Mouse (Mus musculus) lung, postnatal 14 days (tissue): ENCODE results near the gene Ptgdr.
A peak's percentile ranks its signal among the peaks of the same experiment; 100 is the strongest.
"Not testable (repeated sequence)": the region's sequence is repeated elsewhere in the genome, so short reads cannot be mapped to it uniquely, and the experiment has no call there.

Experiments
- DNase-seq: peaks from one replicate; pipeline ENCODE4 v3.0.0; 2021

The Ptgdr gene

DNA sequence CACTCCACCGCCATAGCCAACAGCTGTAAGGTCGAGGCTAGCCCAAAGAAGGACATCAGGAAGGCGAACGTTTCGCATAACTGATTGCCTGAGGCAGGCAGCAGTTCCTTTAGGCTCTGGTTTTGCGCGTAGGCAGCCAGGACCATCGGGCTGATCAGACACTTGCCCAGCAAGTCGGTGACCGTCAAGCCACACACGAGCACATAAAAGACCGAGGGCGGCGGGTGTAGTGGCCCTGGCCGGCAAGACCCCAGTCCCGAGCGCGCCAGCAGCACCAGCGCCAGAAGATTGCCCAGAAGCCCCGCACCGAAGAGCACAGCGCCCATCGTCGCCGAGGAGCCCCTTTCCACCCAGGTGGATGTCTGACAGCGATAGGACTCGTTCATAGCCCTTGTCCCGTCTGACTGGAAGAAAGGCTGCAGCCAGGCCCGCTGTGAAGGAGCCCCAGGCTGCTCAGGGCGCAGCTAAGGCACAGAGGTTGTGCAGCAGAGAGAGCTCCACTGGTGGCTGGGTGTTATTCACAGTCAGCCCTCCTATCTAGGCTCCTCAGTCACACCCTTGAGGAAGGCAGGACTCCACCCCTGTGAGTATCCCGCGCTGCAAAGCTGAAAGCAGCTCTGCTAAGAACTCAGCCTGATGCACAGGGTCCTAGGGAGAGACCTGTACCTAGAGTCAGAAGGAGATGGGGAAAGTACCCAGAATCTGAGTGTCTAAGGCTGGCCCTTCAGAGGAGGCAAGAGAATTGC lies at the start of gene Ptgdr:
TSS of gene Ptgdr (minus strand) at position 508 of the 746 bp plus-strand sequence.
- DNase-seq: no peak

DNA sequence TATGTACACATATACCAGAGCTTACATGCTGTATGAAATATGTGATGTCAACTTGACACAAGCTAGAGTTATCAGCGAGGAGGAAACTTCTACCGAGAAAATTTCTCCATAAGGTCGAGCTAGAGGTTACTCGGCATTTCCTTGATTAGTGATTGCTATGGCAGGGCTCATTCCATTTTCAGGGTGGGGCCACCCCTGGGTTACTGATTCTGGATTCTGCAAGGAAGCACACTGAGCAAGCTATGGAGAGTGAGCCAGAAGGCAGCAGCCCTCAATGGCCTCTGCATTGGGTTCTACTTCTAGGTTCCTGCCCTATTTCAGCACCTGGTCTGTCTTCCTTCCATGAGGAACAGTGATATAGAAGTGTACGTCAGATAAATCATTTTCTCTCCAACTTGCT lies 48.6 kb upstream of the Ptgdr start:
- DNase-seq: no peak

DNA sequence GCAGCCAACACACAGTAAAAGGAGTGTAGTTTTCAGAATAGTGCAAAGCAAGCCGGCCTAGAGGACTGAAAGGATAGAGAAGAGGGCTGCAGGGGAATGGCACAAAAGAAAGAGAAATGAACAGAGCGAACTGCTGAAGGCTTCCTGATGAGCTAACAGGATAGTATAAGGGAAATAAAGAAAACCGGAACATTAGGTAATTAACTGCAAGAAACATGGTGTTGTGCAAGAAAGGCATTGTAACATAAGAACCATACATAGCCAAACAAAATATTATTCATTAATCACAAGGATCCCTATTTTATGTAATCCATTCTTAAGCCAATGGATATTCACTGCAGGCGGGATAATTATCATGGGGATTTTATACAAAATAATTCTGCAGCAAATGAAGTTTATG lies 45.0 kb upstream of the Ptgdr start:
- no peak for DNase-seq

DNA sequence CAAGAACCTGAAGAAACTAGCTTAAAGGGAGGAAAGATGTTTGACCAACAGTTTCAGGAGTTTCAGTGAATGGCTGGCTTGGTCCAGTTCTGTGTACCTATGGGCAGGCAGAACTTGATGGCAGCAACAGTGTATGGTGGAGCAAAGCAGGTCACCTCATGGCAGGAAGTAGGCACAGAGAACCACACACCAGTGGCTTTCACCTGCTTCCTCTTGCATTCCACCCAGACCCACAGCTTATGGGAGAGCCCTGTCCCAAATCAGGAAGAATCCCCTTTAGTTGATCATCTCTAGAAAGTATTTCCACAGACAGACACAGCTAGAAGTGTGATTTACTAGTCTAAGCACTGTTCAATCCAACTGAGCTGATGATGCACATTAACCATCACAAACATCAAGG lies 42.6 kb upstream of the Ptgdr start:
- not testable (repeated sequence) for DNase-seq

DNA sequence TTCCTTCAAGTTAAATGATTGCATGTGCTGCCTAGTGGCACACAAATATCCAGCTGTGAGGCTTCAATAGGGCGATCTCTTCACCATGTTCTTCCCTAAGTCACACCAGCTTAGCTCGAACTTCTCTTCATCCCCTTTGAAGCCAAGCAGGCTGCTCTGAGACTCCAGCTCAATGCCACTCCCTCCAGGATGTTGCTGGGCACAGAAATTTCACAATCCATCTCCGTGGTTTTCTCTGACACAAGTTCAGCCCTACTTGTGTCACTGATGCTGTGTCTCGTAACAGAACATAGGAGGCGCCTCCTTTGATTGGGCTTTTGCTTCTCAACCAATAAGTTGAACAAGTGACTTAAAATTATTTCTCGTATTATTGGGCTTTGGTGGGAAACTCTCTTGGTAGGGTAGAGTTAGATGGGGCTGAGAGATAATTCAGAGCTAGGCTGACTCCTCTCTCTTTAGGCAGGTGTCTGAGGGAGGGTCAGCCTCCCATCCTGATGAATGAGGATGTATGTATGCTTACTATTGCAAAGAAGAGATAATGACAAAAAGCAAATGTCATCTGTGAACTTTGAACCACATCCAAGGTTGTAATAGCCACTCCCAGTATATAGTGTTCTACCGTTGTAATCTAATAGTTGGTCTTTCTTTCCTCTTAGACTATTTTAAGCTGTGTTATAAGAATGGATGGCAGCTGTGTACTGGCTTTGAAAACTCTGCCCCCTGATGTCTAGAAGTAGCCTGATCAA lies 32.4 kb upstream of the Ptgdr start:
- no peak for DNase-seq

DNA sequence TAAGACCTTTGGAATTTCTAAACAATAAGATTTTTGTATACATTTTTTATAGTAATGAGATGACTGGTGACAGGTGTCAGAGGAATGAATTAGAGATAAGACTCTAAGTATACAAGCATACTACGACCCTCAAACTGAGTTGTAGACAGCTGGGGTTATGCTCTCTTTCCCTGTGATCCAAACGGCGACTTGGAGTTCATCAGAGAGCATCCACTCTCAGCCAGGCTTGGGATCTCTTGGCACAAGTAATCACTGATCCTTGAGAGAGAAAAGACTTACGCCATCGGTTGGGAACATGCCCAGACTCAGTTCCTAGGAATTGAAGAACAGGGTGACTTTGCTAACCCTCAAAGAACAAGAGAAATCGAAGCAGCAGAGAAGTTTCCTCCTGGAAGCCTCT lies 10.5 kb upstream of the Ptgdr start:
- DNase-seq: peak; percentile 62

DNA sequence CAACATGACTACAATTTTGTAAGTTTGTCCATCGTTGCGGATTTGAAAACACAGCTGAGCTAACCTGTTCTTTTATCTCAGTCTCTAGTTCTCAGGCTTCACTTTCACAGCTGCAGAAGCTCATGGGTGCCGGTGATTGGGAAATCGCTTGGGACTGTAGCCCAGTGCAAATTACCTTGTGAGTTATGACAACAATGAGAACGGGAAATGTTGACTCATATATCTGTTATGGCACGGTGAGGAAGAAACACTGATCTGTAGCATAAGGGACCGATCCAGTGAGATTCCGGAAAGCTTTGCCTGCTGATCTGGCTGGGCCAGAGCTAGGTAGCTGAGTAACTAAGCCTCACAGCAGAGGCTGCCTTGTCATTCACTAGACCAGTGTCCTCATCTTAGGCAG lies 6.5 kb upstream of the Ptgdr start:
- DNase-seq: peak; percentile 40

DNA sequence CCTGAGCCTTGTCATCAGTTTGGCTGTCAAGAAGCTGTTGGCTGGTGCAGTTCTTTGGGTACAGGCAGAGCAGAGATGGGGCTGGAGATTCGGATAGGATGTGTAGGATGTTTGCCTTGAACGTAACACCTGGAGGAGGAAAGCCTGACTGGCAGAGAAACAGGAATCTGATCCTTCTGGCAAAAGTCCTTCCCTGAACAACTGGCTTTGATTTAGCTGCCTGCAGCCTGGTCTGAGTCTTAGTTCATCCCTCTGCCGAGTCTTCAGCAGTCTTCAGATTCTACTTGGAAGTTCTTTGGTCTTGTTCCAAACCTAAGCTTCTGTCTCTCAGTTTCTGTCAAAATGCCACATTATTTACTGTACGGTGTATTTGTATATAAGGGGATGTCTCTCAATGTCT lies 3.9 kb upstream of the Ptgdr start:
- no peak for DNase-seq

DNA sequence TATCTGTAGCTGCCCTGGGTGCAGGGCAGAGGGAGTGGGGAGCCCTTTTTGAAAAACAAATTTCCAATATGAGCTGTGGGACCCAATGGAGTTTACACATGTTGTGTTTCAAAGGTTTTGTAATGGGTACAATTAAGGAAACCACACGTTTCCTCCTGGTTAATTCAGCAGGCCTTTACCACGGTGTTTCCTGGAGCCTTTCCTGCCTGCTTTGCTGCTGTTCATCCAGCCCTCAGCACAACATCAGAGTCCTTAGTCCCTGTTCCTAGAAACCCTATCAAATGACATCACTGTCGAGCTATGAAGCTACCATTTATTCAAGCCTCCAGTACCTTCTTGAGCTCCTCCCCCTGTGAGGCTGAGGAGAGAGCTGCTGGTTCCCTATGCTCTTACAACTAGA lies 2.0 kb upstream of the Ptgdr start:
- no peak for DNase-seq

DNA sequence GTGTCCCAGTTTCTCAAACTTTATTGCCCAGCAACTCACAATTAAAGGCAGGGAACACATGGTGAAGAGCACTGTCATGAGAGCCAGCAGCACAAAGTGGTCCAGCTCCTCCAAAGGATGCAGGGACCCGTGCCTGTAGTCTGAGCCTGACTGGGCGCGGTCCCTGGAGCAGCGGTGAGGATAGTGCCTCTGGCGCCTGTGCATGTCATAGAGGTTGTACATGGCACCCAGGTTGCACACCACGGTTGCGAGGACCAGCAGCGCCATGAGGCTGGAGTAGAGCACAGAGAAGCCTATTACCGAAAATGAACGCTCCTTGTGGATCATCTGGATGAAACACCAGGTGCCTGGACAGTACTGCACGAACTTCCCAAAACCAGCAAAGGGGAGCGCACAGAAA lies 803 bp downstream of the Ptgdr start:
- DNase-seq: no peak

DNA sequence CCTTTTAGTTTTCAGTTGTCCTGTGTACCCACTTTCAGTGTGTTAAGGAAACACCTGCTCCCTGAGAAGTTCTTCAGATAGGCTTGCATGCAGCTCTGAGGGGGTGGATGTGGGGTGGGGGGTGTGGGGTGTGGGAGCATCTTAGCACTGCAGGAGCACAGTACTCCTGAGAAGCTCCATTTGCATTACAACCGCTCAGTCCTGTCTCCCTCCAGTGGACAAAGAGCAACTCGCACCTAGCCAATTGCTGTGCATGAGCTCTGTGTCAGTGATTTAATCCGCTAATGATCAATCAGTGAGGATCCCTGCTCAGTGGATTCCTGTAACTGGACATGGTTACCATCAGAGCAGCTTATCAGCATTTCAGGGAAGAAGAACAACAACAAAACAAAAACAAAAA lies 8.5 kb downstream of the Ptgdr start:
- not testable (repeated sequence) for DNase-seq

DNA sequence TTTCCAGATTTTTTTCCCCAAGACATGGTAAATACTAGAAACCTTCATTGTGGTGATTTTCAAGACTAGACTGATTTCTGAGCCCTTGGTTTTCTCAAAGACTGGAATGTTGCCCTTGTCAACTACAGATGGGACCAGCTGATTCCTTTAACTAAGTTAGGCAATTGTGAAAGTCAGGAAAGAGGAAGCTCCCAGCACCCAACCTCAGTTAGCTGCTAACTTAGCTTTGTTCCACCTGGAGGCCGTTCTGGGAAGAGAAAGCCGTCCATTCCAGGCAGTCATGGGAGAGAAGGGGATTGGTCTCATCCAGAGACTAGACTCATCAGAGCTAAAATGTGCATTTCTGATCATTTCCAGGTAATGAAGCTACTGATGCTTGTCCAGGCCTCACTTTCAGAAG lies 11.4 kb downstream of the Ptgdr start:
- DNase-seq: no peak

DNA sequence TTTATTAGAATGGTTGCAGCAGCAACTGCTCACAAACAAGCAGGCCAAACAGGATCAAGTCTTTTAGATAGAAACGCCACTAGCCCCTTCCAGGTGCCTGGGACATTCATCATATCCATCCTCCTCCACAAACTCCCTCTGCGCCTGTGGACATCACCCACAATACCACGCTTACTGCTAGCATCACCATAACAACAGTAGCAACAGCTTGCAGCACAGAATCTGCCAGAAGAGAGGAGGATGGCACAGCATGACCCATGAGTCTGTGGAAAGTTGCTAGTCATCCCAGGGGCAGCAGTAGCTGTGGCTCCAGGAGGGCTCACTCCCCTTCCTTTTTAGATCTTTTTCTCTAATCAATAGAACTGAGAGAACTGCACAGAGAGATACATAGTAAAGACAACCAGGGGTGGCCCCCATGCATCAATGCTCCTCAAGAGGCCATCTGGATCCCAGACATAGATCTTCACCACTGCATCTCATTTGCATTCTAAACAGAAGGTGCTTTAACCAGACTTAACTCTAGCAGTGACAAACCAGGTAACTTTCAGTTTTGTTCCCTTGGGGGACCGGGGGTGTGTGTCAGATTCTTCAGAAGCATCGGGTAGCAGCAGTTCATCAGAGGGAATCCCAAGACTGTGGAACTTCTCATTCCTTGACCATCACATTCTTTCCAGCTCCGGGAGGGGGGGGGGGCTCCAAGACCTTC lies 12.5 kb downstream of the Ptgdr start:
- DNase-seq: no peak

DNA sequence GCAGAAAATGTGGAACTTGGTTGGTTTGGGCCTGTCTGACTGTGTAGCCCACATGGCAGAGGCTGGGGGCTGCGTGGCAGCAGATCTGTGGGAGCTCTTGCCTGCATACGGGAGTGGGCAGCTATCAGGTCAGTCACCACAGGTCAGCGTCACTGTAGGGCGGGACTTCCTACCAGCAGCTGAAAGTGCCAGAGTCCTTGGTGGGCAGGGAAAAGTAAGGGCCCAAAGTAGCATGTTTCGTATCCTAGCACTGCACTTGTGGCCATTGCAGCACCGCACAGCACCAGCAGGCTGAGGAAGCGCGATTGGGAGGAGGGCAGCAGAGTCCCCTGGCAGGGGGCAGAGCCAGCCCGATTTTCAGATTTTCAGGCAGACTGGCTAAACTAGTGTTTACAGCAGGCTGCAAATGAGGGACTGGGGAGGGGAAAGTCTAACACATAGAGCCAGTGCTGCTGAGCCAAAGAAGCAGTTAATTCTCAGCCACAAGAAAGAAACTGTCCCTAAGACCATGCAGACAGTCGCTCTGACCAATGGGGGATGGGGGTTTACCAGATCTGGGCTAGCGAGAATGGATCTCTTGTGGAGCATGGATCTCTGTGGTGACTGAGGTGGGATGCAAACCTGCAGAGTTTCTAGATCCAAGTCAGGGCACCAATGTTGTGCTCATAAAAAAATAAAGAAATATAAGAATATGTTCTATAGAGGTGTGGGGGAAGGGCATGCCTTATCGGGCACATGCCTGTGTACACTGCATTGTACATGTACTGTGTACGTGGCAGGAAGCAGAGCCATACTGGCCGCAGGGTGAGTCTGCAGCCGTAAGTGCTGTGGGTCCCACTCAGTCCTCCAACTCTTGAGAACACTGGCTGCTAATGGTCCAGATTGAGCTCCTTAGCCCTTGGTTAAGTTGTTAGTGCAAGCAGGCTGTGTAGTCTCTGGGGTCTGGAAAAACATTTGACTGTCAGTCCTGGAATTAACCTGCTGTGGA lies 15.1 kb downstream of the Ptgdr start:
- no peak for DNase-seq

DNA sequence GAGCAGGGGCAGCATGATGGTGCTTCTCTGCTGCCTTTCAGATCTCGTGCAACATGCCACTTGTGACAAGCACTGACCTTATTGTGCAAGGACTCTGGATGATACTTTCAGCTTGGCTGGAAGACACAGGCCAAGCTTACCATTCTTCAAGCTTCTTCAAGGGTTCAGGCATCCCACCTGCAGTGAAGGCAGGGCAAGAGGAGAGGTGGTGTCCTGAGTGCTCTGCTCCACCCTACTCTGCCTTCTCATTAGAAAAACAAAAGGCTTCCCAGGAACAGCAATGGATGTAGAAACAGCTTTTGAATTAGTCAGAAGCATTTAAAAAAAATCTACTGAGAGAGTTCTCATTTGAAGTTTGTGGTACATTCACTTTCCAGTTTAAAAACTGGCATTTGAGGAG lies 20.5 kb downstream of the Ptgdr start:
- DNase-seq: no peak

DNA sequence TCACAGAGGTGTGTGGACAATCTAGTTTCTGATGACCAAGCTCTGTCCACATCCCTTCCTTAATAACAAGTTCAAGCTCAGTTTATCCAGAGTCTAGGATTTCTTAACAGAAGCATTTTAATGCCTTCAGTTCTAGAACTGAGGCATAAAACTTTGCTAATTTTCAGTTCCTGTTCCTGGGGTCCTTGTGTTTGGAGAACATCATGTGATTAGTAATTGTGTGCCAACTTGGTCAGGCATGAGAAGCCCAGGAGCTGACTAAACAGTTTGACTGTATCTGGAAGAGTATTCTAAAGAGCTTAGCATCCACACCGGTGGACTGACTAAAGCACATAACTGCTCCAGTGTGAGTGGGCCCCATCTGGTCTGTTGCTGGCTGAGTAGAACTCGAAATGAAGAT lies 24.0 kb downstream of the Ptgdr start:
- no peak for DNase-seq

DNA sequence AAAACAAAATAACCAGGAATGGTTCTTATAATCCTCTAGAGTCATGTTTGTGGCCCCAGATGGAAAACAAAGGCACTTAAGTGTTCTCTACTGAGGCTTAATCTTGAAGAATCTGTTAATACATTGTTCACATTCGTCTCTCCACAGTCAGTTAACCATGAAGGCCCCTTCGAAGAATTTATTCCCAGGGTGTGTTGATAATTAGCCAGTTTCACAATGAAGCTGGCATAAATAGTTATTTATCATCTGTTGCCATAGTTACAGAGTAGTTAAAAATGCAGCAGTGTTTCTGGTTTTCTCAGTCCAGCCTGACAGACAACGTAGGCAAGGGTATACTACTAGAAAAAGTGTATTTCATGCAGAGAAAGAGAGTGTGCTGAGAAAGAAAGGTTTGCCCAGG lies 25.0 kb downstream of the Ptgdr start:
- DNase-seq: not testable (repeated sequence)

DNA sequence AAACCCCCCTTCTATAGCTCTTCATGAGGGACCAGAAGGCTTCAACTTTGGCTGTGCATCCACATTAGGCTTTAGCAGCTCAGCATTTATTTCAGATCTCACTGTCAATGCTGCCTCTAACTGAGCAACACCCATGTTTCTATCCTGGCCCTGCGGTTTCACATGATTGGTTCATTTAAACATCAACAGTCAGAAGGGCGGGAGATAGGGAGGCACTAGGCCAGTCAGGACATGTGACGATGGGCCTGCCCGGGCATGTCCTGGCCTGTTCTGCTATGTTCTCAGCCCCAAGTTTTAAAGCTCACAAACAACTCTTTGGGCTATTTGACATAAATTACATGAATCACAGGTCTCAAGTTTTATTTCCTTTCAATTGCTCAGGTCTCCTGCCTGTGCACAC lies 26.1 kb downstream of the Ptgdr start:
- DNase-seq: not testable (repeated sequence)

DNA sequence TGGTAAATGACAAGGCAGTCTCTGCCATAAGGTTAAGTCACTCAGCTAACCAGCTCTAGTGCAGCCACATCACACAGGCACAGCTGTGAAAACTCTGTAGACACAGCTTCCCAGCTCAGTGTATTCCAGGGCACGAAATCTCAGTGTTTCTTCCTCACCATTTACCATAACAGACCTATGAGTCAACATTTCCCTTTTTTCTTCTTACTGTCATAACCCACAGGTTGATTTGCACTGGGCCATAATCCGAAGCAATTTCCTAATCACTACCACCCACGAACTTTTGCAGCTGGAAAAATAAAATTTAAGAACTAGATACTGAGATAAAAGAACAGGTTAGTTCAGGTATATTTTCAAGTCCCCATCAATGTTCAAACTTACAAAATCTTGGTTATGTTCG lies 31.4 kb downstream of the Ptgdr start:
- DNase-seq: no peak

DNA sequence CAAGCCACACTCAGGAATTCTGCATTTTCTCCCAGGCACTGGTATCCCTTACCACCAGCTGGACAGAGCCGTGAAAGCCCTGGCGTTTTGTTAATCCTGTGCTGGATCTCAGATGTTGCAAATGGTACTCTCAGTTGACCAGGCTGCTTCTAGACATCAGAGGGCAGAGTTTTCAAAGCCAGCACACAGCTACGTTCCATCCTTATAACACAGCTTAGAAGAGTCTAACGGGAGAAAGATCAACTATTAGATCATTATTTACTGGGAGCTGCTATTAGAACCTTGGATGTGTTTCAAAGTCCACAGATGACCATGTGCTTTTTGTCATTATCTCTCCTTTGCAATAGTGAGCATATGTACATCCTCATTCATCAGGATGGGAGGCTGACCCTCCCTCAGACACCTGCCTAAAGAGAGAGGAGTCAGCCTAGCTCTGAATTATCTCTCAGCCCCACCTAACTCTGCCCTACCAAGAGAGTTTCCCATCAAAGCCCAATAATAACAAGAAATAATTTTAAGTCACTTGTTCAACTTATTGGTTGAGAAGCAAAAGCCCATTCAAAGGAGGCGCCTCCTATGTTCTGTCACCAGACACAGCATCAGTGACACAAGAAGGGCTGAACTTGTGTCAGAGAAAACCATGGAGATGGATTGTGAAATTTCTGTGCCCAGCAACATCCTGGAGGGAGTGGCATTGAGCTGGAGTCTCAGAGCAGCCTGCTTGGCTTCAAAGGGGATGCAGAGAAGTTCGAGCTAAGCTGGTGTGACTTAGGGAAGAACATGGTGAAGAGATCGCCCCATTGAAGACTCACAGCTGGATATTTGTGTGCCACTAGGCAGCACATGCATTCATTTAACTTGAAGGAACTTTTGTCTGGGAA lies 37.8 kb downstream of the Ptgdr start:
- DNase-seq: no peak

DNA sequence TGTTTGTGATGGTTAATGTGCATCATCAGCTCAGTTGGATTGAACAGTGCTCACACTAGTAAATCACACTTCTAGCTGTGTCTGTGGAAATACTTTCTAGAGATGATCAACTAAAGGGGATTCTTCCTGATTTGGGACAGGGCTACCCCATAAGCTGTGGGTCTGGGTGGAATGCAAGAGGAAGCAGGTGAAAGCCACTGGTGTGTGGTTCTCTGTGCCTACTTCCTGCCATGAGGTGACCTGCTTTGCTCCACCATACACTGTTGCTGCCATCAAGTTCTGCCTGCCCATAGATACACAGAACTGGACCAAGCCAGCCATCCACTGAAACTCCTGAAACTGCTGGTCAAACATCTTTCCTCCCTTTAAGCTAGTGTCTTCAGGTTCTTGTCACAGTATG lies 46.0 kb downstream of the Ptgdr start:
- not testable (repeated sequence) for DNase-seq
